In the genomic region with DNA sequence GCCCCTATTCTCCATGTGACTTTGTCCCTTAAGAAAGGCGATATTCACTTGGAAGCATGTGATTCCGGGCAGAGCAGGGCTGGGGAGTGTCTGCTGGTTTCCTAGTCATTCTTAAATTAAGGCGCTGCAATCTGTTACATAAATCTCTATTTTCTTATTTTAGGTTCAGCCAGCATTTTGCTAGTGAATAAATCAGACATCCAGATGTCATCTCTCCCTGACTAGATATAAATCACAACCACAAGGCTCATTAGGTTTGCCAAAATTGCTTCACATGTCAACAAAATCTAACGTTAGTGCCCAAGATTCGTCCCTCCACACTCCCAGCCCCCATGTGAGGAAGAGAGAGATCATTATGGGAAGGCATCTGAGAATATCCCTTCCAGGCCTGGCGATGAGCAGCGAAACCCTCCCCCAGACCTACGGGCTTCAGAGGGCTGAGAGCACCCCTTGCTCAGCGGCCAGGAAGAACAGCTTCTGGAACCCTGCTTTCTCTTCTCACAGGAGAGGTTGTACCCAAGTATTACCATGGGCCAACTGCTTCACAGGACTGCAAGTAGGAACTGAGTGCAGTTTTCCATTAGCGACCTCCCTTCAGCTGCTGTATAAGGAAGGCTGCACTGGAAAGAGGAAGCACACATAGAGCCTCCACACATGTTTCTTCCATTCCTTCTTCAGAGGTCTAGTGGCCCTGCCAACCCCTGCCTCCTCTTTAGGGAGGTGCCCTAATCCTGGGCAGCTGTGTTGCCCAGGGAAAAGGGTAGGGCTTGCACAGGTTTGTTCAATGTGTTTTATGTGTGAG, we compare ENCODE assay signal across 13 mouse cellular contexts.
A peak's percentile ranks its signal among the peaks of the same experiment; 100 is the strongest.
DNase-seq lines count a peak whose midpoint lies in the region; ATAC-seq and TF ChIP-seq lines count a peak whose summit lies in the region.
"Had no signal": no experiment of that assay in that cellular context is flagged by ENCODE, and none has a peak within 500 bp of the region (broad histone marks: within the 10 kb centered on the region; RNA-seq: fewer than 3 reads in every experiment).

No protein-coding gene starts in this region.

- H3K4me1 ChIP-seq in forebrain, embryonic 14.5 days (ENCODE audit: control insufficient read depth, insufficient read depth, low read length): no peaks in the 10 kb centered on the region
- no peaks in the 10 kb centered on the region for H3K4me1 ChIP-seq in forebrain, embryonic 12.5 days
- no peaks in the 10 kb centered on the region for H3K4me1 ChIP-seq in hindbrain, embryonic 12.5 days
- H3K4me1 ChIP-seq: neural tube, embryonic 12.5 days had no signal

- DNase-seq in forebrain, embryonic 14.5 days (ENCODE audit: low spot score): peak; percentile 55
- DNase-seq in left cerebral cortex, adult 2 months (ENCODE audit: extremely low spot score in 1 of 2, low spot score in 2 of 2): peak; percentile 28 to 52
- DNase-seq in left cerebral cortex, adult 11 months (ENCODE audit: low spot score): no peak
- DNase-seq in left cerebral cortex, postnatal 36 days (ENCODE audit: low spot score in 2 of 2): peak; percentile 57 to 68
- DNase-seq in right cerebral cortex, postnatal 14 days: peak; percentile 19
- no peak for DNase-seq in T-cell, adult 2 months (ENCODE audit: low spot score)
- DNase-seq: gastrocnemius, postnatal 10 days had no signal

- H3K27ac ChIP-seq in forebrain, embryonic 14.5 days (ENCODE audit: low read depth, low read length): peak overlapping the region; percentile 56; the same call in 1 of the 2 replicates
- no peak overlapping the region for H3K27ac ChIP-seq in forebrain, embryonic 12.5 days
- H3K27ac ChIP-seq in left cerebral cortex, adult 2 months: peak overlapping the region; percentile 94
- H3K27ac ChIP-seq in hindbrain, embryonic 12.5 days: no peak overlapping the region
- H3K27ac ChIP-seq: embryonic facial prominence, embryonic 13.5 days; neural tube, embryonic 12.5 days had no signal

- H3K4me2 ChIP-seq in forebrain, embryonic 14.5 days (ENCODE audit: low read length): no peak overlapping the region
- H3K4me2 ChIP-seq in forebrain, embryonic 12.5 days: no peak overlapping the region
- no peak overlapping the region for H3K4me2 ChIP-seq in hindbrain, embryonic 12.5 days (replicated peaks)
- H3K4me2 ChIP-seq: embryonic facial prominence, embryonic 13.5 days; midbrain, embryonic 11.5 days; neural tube, embryonic 12.5 days had no signal

- H3K9ac ChIP-seq in forebrain, embryonic 14.5 days (ENCODE audit: low read length): no peak overlapping the region
- no peak overlapping the region for H3K9ac ChIP-seq in forebrain, embryonic 12.5 days
- no peak overlapping the region for H3K9ac ChIP-seq in hindbrain, embryonic 12.5 days
- H3K9ac ChIP-seq: embryonic facial prominence, embryonic 13.5 days; neural tube, embryonic 12.5 days had no signal

- 86% methylated on average over 10 of the region's 10 CpGs for WGBS in forebrain, embryonic 14.5 days
- 91% methylated on average over 10 of the region's 10 CpGs for WGBS in forebrain, embryonic 12.5 days
- 83% methylated on average over 10 of the region's 10 CpGs for WGBS in hindbrain, embryonic 12.5 days

- peak; percentile 67; the same call in 1 of the 2 replicates for ATAC-seq in forebrain, embryonic 14.5 days
- no peak for ATAC-seq in forebrain, embryonic 12.5 days (ENCODE audit: low FRiP score)
- no peak for ATAC-seq in hindbrain, embryonic 12.5 days (ENCODE audit: low FRiP score)
- ATAC-seq: inflammation-experienced regulatory T-cells, adult 6 months had no signal

- intact Hi-C loops in left cerebral cortex, adult 2 months (cut with DNase I): loop anchor here (1.0 to 10.0 kb wide), 2 partner anchors 98 to 168 kb away; no protein-coding TSS in a partner anchor
- intact Hi-C loops in left cerebral cortex, postnatal 36 days (cut with DNase I): loop anchor here (1.0 kb wide), 1 partner anchor 98 kb away; no protein-coding TSS in a partner anchor

- H3K9me3 ChIP-seq in forebrain, embryonic 14.5 days (replicated peaks; ENCODE audit: control insufficient read depth, low read length): no peaks in the 10 kb centered on the region
- H3K9me3 ChIP-seq in forebrain, embryonic 12.5 days: no peaks in the 10 kb centered on the region
- 0 out of 2 replicates have a peak, but pooled peaks cover 5% of the 10 kb centered on the region for H3K9me3 ChIP-seq in hindbrain, embryonic 12.5 days (replicated peaks)
- H3K9me3 ChIP-seq: neural tube, embryonic 12.5 days had no signal

- no peaks in the 10 kb centered on the region for H3K27me3 ChIP-seq in forebrain, embryonic 14.5 days (replicated peaks; ENCODE audit: control insufficient read depth, insufficient read depth, low read length)
- H3K27me3 ChIP-seq in forebrain, embryonic 12.5 days: no peaks in the 10 kb centered on the region
- H3K27me3 ChIP-seq in hindbrain, embryonic 12.5 days: no peaks in the 10 kb centered on the region
- H3K27me3 ChIP-seq: embryonic facial prominence, embryonic 13.5 days; neural tube, embryonic 12.5 days had no signal

- no peak for TF ChIP-seq CTCF in left cerebral cortex, adult 2 months (IDR thresholded peaks at IDR 0.05)

- no peaks in the 10 kb centered on the region for H3K36me3 ChIP-seq in forebrain, embryonic 14.5 days (ENCODE audit: control insufficient read depth, insufficient read depth, low read length)
- no peaks in the 10 kb centered on the region for H3K36me3 ChIP-seq in forebrain, embryonic 12.5 days (replicated peaks)
- H3K36me3 ChIP-seq in hindbrain, embryonic 12.5 days: no peaks in the 10 kb centered on the region
- H3K36me3 ChIP-seq: embryonic facial prominence, embryonic 13.5 days; neural tube, embryonic 12.5 days had no signal

- no peak overlapping the region for H3K4me3 ChIP-seq in forebrain, embryonic 14.5 days (ENCODE audit: low read depth, low read length)
- no peak overlapping the region for H3K4me3 ChIP-seq in forebrain, embryonic 12.5 days (replicated peaks)
- no peak overlapping the region for H3K4me3 ChIP-seq in left cerebral cortex, adult 2 months
- H3K4me3 ChIP-seq in hindbrain, embryonic 12.5 days: no peak overlapping the region
- H3K4me3 ChIP-seq: embryonic facial prominence, embryonic 13.5 days; neural tube, embryonic 12.5 days had no signal

Comparison
In these comparisons a context has a peak if more than half of its experiments do, and no peak if none do; other contexts are left out.
1. DNase-seq: peak in forebrain, embryonic 14.5 days (single experiment), left cerebral cortex, adult 2 months (2 of 2), left cerebral cortex, postnatal 36 days (2 of 2) and right cerebral cortex, postnatal 14 days (single experiment); none in left cerebral cortex, adult 11 months (single experiment) and T-cell, adult 2 months (single experiment).
2. H3K27ac ChIP-seq: peak in forebrain, embryonic 14.5 days (single experiment) and left cerebral cortex, adult 2 months (single experiment); none in forebrain, embryonic 12.5 days (single experiment) and hindbrain, embryonic 12.5 days (single experiment).